Comparison of ENCODE assay signal across 8 mouse cellular contexts in the genomic region with DNA sequence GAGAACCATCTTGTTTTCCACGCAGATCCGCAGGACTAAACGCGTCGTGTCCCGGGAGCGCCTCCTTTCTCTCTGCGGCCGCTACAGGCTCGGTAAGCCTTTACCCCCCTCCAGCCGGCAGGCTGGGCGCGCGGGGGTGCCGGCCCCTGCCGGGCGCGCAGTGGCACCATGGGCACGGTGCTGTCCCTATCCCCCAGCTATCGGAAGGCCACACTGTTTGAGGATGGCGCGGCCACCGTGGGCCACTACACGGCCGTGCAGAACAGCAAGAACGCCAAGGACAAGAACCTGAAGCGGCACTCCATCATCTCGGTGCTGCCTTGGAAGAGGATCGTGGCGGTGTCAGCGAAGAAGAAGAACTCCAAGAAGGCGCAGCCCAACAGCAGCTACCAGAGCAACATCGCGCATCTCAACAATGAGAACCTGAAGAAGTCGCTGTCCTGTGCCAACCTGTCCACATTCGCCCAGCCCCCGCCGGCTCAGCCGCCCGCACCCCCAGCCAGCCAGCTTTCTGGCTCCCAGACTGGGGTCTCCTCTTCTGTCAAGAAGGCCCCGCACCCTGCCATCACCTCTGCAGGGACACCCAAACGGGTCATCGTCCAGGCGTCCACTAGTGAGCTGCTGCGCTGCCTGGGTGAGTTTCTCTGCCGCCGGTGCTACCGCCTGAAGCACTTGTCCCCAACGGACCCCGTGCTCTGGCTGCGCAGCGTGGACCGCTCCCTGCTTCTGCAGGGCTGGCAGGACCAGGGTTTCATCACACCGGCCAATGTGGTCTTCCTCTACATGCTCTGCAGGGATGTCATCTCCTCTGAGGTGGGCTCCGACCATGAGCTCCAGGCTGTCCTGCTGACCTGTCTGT. TPM values are rescaled to one million over a fixed set of nuclear protein-coding genes. Genes with fewer than 3 reads are reported as not detected.
DNase-seq lines count a peak whose midpoint lies in the region; ATAC-seq and TF ChIP-seq lines count a peak whose summit lies in the region.

No protein-coding gene starts in this region.

- WGBS in hindbrain, embryonic 15.5 days = 8% methylated on average over 54 of the region's 55 CpGs
- 20% methylated on average over 55 of the region's 55 CpGs for WGBS in liver, embryonic 15.5 days (ENCODE audit: insufficient replicate concordance)

- TF ChIP-seq EP300 in CH12.LX (IDR thresholded peaks at IDR 0.05; ENCODE audit: low read length) = no peak

- H3K9ac ChIP-seq in CH12.LX (ENCODE audit: insufficient read depth, low read depth) = peak overlapping the region; percentile 48
- H3K9ac ChIP-seq in hindbrain, embryonic 15.5 days = peak overlapping the region; percentile 95
- peak overlapping the region; percentile 64 for H3K9ac ChIP-seq in liver, embryonic 15.5 days

- no peak for TF ChIP-seq CTCF in CH12.LX (conservative IDR thresholded peaks at IDR 0.05 in 1 of 2, IDR thresholded peaks at IDR 0.05 in 1 of 2; ENCODE audit: low read depth in 2 of 2, low read length in 2 of 2)
- TF ChIP-seq CTCF in cortical plate, adult 2 months (IDR thresholded peaks at IDR 0.05; ENCODE audit: extremely low read depth, insufficient read depth, low read length) = no peak

- no peak for TF ChIP-seq RAD21 in CH12.LX (IDR thresholded peaks at IDR 0.05; ENCODE audit: low read depth, low read length)

- peak; percentile 56 to 58 for DNase-seq in frontal cortex, postnatal 10 days (ENCODE audit: low spot score in 2 of 2)
- no peak for DNase-seq in frontal cortex, postnatal 36 days (ENCODE audit: low spot score in 2 of 2)
- no peak for DNase-seq in CH12.LX (ENCODE audit: extremely low read depth)
- DNase-seq in spleen, postnatal 36 days (ENCODE audit: low spot score in 2 of 2) = peak; percentile 16 to 21
- DNase-seq in ovary, postnatal 10 days (ENCODE audit: low spot score) = no peak

- H3K27me3 ChIP-seq in CH12.LX (replicated peaks) = no peaks in the 10 kb centered on the region
- no peaks in the 10 kb centered on the region for H3K27me3 ChIP-seq in hindbrain, embryonic 15.5 days
- peaks cover 28% of the 10 kb centered on the region for H3K27me3 ChIP-seq in liver, embryonic 15.5 days

- no peaks in the 10 kb centered on the region for H3K9me3 ChIP-seq in CH12.LX (replicated peaks; ENCODE audit: low read length)
- no peaks in the 10 kb centered on the region for H3K9me3 ChIP-seq in hindbrain, embryonic 15.5 days
- H3K9me3 ChIP-seq in liver, embryonic 15.5 days (replicated peaks) = no peaks in the 10 kb centered on the region

- H3K27ac ChIP-seq in CH12.LX (ENCODE audit: insufficient read depth, low read depth) = peak overlapping the region; percentile 3; the same call in 1 of the 2 replicates
- peak overlapping the region; percentile 93 for H3K27ac ChIP-seq in cortical plate, adult 2 months (ENCODE audit: insufficient read depth, low read length)
- H3K27ac ChIP-seq in hindbrain, embryonic 15.5 days (replicated peaks) = peak overlapping the region; percentile 98
- no peak overlapping the region for H3K27ac ChIP-seq in liver, embryonic 15.5 days (replicated peaks)

- dilution Hi-C loops in CH12.LX (cut with MboI; ENCODE audit: extremely low pct_ligation_motif_present, extremely low pct_unique_long_range_greater_than_20kb, low sequenced_read_pairs) = no loop called here

- H3K4me1 ChIP-seq in CH12.LX (ENCODE audit: control insufficient read depth in 1 of 2, insufficient read depth in 2 of 2) = peaks cover 15 to 63% of the 10 kb centered on the region in 2 experiments
- H3K4me1 ChIP-seq in cortical plate, adult 2 months (ENCODE audit: control insufficient read depth, insufficient read depth, low read length) = peaks cover 5% of the 10 kb centered on the region
- peaks cover 31% of the 10 kb centered on the region for H3K4me1 ChIP-seq in hindbrain, embryonic 15.5 days (replicated peaks)
- H3K4me1 ChIP-seq in liver, embryonic 15.5 days (replicated peaks) = peaks cover 33% of the 10 kb centered on the region

- peaks cover 26% of the 10 kb centered on the region for H3K79me2 ChIP-seq in CH12.LX (replicated peaks; ENCODE audit: control insufficient read depth, extremely low read depth, insufficient read depth, poor library complexity, severe bottlenecking)

- ATAC-seq in hindbrain, embryonic 15.5 days (ENCODE audit: low FRiP score, low read depth) = peak; percentile 0
- ATAC-seq in liver, embryonic 15.5 days (ENCODE audit: insufficient read depth) = no peak

- TF ChIP-seq POLR2A in CH12.LX (IDR thresholded peaks at IDR 0.05; ENCODE audit: low read depth, low read length) = no peak
- TF ChIP-seq POLR2A in cortical plate, adult 2 months (IDR thresholded peaks at IDR 0.05; ENCODE audit: extremely low read depth, insufficient read depth, low read length) = 0 out of 2 replicates have a peak, but pooled peaks have one; percentile 35

- H3K36me3 ChIP-seq in CH12.LX (replicated peaks in 1 of 2; ENCODE audit: control insufficient read depth in 1 of 2, insufficient read depth in 1 of 2, low read length in 1 of 2) = peaks cover 17 to 74% of the 10 kb centered on the region in 2 experiments
- 0 out of 2 replicates have a peak, but pooled peaks cover 6% of the 10 kb centered on the region for H3K36me3 ChIP-seq in hindbrain, embryonic 15.5 days
- H3K36me3 ChIP-seq in liver, embryonic 15.5 days (replicated peaks) = peaks cover 29% of the 10 kb centered on the region

- H3K4me2 ChIP-seq in CH12.LX (ENCODE audit: insufficient read depth, low read depth, poor library complexity, severe bottlenecking) = peak overlapping the region; percentile 54
- H3K4me2 ChIP-seq in hindbrain, embryonic 15.5 days = peak overlapping the region; percentile 94
- peak overlapping the region; percentile 99 for H3K4me2 ChIP-seq in liver, embryonic 15.5 days

- in situ Hi-C loops in CH12.LX (cut with MboI; ENCODE audit: low pct_ligation_motif_present, low pct_unique_long_range_greater_than_20kb, low sequenced_read_pairs) = loop anchor here (5.0 kb wide), 2 partner anchors 80 to 185 kb away; no protein-coding TSS in a partner anchor

- peak overlapping the region; percentile 74 to 87 (median 81) for H3K4me3 ChIP-seq in CH12.LX (replicated peaks in 1 of 3; ENCODE audit: low read depth in 2 of 3, low read length in 2 of 3, poor library complexity in 1 of 3)
- peak overlapping the region; percentile 100 for H3K4me3 ChIP-seq in cortical plate, adult 2 months (ENCODE audit: insufficient read depth, low read length)
- peak overlapping the region; percentile 75 for H3K4me3 ChIP-seq in hindbrain, embryonic 15.5 days
- H3K4me3 ChIP-seq in liver, embryonic 15.5 days (replicated peaks) = peak overlapping the region; percentile 66

TF ChIP-seq in CH12.LX, 34 proteins besides CTCF, POLR2A, EP300 and RAD21:
- TF ChIP-seq MAX (IDR thresholded peaks at IDR 0.05; ENCODE audit: low read length) = peak; percentile 12; the same call in 1 of the 2 replicates
- peak; percentile 17; the same call in 1 of the 2 replicates for TF ChIP-seq SIN3A (IDR thresholded peaks at IDR 0.05; ENCODE audit: low read length)
- TF ChIP-seq UBTF (IDR thresholded peaks at IDR 0.05; ENCODE audit: low read depth, low read length) = 0 out of 2 replicates have a peak, but pooled peaks have one; percentile 8
- TF ChIP-seq MYC (IDR thresholded peaks at IDR 0.05; ENCODE audit: low read depth, low read length) = no peak
- TF ChIP-seq ZC3H11A (IDR thresholded peaks at IDR 0.05; ENCODE audit: low read depth, low read length) = no peak
- no peak for TF ChIP-seq JUND (conservative IDR thresholded peaks at IDR 0.05; ENCODE audit: low read depth, low read length)
TF ChIP-seq in CH12.LX: peak in this region for 3.

RNA-seq across cellular contexts. Expression of a gene that starts 0.7 kb away (rescaled TPM):
- total RNA-seq in CH12.LX (2012; rRNA removed) = 12.7 and 23.3 TPM in 2 replicates
- total RNA-seq in CH12.LX (2014; rRNA removed) = 2.6 and 2.8 TPM in 2 replicates
- 2.7 and 3.5 TPM in 2 replicates for polyA plus RNA-seq in CH12.LX (2012; ENCODE audit: insufficient read length, low read depth)
- polyA plus RNA-seq in cortical plate, adult 2 months (2012; rRNA removed) = 215 and 234 TPM in 2 replicates
- 81.6 and 90.9 TPM in 2 replicates for polyA plus RNA-seq in hindbrain, embryonic 15.5 days (2015; fragmentation: Nextera tagmentation; extraction: Ambion mirVana)
- 0.29 and 0.33 TPM in 2 replicates for polyA plus RNA-seq in liver, embryonic 15.5 days (2015; fragmentation: Nextera tagmentation; extraction: Ambion mirVana)

RNA-seq across cellular contexts. Expression of a gene that starts 49.2 kb away (rescaled TPM):
- total RNA-seq in CH12.LX (2012; rRNA removed) (141 and 157 TPM in 2 replicates), CH12.LX (2014; rRNA removed) (105 and 116 TPM in 2 replicates)
- polyA plus RNA-seq in CH12.LX (2012; ENCODE audit: insufficient read length, low read depth) = 179 and 191 TPM in 2 replicates
- 63.5 and 67.0 TPM in 2 replicates for polyA plus RNA-seq in cortical plate, adult 2 months (2012; rRNA removed)
- polyA plus RNA-seq in hindbrain, embryonic 15.5 days (2015; fragmentation: Nextera tagmentation; extraction: Ambion mirVana) = 264 and 269 TPM in 2 replicates
- 156 and 160 TPM in 2 replicates for polyA plus RNA-seq in liver, embryonic 15.5 days (2015; fragmentation: Nextera tagmentation; extraction: Ambion mirVana)

Comparison
In these comparisons a context has a peak if more than half of its experiments do, and no peak if none do; other contexts are left out.
1. DNase-seq: peak in frontal cortex, postnatal 10 days (2 of 2) and spleen, postnatal 36 days (2 of 2); none in frontal cortex, postnatal 36 days (0 of 2), CH12.LX (single experiment) and ovary, postnatal 10 days (single experiment).
2. RNA of a gene that starts 0.7 kb away (polyA plus RNA-seq): 215 to 234 TPM in cortical plate, adult 2 months and 81.6 to 90.9 TPM in hindbrain, embryonic 15.5 days; 2.7 to 3.5 TPM in CH12.LX and 0.29 to 0.33 TPM in liver, embryonic 15.5 days; every median in the first group is over 10 times any median in the second.
3. Peak in every context shown above with its lines, with median percentiles within 50 percentile points of each other: H3K4me2 ChIP-seq, H3K4me3 ChIP-seq and H3K9ac ChIP-seq.